Mouse (Mus musculus) liver, adult 2 months (tissue): ENCODE data around the gene Coq2.

Experiments
- CTCF ChIP-seq: fragments of 200-500 bp; IDR thresholded peaks from 2 replicates; pipeline ENCODE4 v1.5.1; 2011; ENCODE audit warnings: low read depth, low read length, control low read depth
- POLR2A ChIP-seq: fragments of 200-500 bp; IDR thresholded peaks from 2 replicates; pipeline ENCODE4 v1.6.1; 2011; ENCODE audit warnings: low read length, control low read depth; ENCODE audit not compliant: insufficient read depth; ENCODE audit errors: extremely low read depth

DNA sequence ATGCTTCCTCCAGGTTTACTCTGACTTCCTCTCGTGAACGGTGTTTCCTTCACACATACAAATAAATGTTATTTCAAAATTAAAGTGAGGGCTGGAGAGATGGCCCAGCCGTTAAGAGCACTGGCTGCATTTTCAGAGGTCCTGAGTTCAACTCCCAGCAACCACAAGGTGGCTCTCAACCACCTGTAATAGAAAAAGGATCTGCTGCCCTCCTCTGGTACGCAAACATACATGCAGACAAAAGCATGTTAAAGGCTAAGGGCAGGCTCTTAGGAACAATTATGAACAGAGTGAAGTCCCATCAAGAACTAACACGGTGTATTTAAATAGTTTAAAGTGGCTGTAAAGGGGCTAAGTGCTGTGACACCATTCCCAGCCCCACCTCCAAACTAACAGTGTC lies 11.1 kb downstream of the Coq2 start:
- no peak for TF ChIP-seq POLR2A
- peak; percentile 67 for TF ChIP-seq CTCF
